Mouse (Mus musculus) stomach, embryonic 15.5 days (tissue): ENCODE data around the gene Zbtb44. TPM values are rescaled to one million over a fixed set of nuclear protein-coding genes. Genes with fewer than 3 reads are reported as not detected.

Experiments
- ATAC-seq: fragments of 200-750 bp; cut with Nextera tagmentation; 2 replicates; pipeline ENCODE4 v1.8.0; 2017; ENCODE audit warnings: low read depth, moderate number of reproducible peaks, moderate TSS enrichment; ENCODE audit not compliant: insufficient read depth, low FRiP score
- H3K27ac ChIP-seq: fragments of 300-500 bp; sonication (generic); 2 replicates; pipeline ENCODE4 v1.5.1; 2015; ENCODE audit warnings: mild to moderate bottlenecking, inconsistent platforms
- H3K27me3 ChIP-seq: fragments of 300-500 bp; sonication (generic); replicated peaks from 2 replicates; pipeline ENCODE4 v1.6.1; 2015; ENCODE audit warnings: inconsistent platforms
- H3K36me3 ChIP-seq: fragments of 300-500 bp; sonication (generic); 2 replicates; pipeline ENCODE4 v1.6.1; 2015; ENCODE audit warnings: inconsistent platforms
- H3K4me1 ChIP-seq: fragments of 300-500 bp; sonication (generic); 2 replicates; pipeline ENCODE4 v1.6.1; 2015; ENCODE audit warnings: inconsistent platforms
- H3K4me2 ChIP-seq: fragments of 300-500 bp; sonication (generic); 2 replicates; pipeline ENCODE4 v1.6.1; 2015; ENCODE audit warnings: mild to moderate bottlenecking, inconsistent platforms
- H3K4me3 ChIP-seq: fragments of 300-500 bp; sonication (generic); replicated peaks from 2 replicates; pipeline ENCODE4 v1.5.1; 2015; ENCODE audit warnings: inconsistent platforms
- H3K9ac ChIP-seq: fragments of 300-500 bp; sonication (generic); 2 replicates; pipeline ENCODE4 v1.6.1; 2015; ENCODE audit warnings: inconsistent platforms
- H3K9me3 ChIP-seq: fragments of 300-500 bp; sonication (generic); 2 replicates; pipeline ENCODE4 v1.6.1; 2016; ENCODE audit warnings: inconsistent platforms
- WGBS: fragments of 180-500 bp; shearing (Covaris S2); methylation state at CpG from one replicate; pipeline ENCODE4 v1.1.7; 2015; 5-methylcytosine and 5-hydroxymethylcytosine counted together
- polyA plus RNA-seq: library from polyadenylated mRNA; unstranded; fragments of >200 nt; fragmentation: Nextera tagmentation; extraction: Ambion mirVana; gene quantifications from 2 replicates; pipeline ENCODE4 v1.2.1, GENCODE M21; 2015

Gene Zbtb44
- polyA plus RNA-seq, 1 experiment from 2014 or later = 8.9 TPM

- H3K4me1 ChIP-seq = no peaks in the 10 kb centered on the region
Measured at GRCm38 (mm10) chr9:31089541-31089940, 59.1 kb downstream of the Zbtb44 start.

GRCm38 (mm10) chr9:31090081-31091023 is 59.9 kb downstream of the Zbtb44 start:
- WGBS = 73% methylated on average over 29 of the region's 29 CpGs
- Histone ChIP-seq H3K27me3 (no peaks in the 10 kb centered on the region), H3K4me1 (no peaks in the 10 kb centered on the region), H3K9me3 (no peaks in the 10 kb centered on the region), H3K4me2 (no peak overlapping the region), H3K36me3 (no peaks in the 10 kb centered on the region), H3K4me3 (no peak overlapping the region), H3K9ac (no peak overlapping the region), H3K27ac (no peak overlapping the region)
- no peak for ATAC-seq

More at GRCm38 (mm10) chr9:31089541-31089940, 59.1 kb downstream of the Zbtb44 start:
- H3K9ac ChIP-seq = no peak overlapping the region
- H3K27ac ChIP-seq = no peak overlapping the region
- H3K36me3 ChIP-seq = no peaks in the 10 kb centered on the region
- no peaks in the 10 kb centered on the region for H3K9me3 ChIP-seq
- ATAC-seq = no peak
- H3K27me3 ChIP-seq = no peaks in the 10 kb centered on the region
- H3K4me3 ChIP-seq = no peak overlapping the region
- no peak overlapping the region for H3K4me2 ChIP-seq
- 88% methylated on average over 9 of the region's 9 CpGs for WGBS

- ATAC-seq = no peak
- WGBS = 93% methylated on average over 10 of the region's 10 CpGs
- no peak overlapping the region for H3K9ac ChIP-seq
- no peak overlapping the region for H3K4me2 ChIP-seq
- H3K36me3 ChIP-seq = no peaks in the 10 kb centered on the region
- H3K4me1 ChIP-seq = no peaks in the 10 kb centered on the region
- H3K9me3 ChIP-seq = no peaks in the 10 kb centered on the region
- no peak overlapping the region for H3K27ac ChIP-seq
- no peaks in the 10 kb centered on the region for H3K27me3 ChIP-seq
- no peak overlapping the region for H3K4me3 ChIP-seq
Measured at GRCm38 (mm10) chr9:31091162-31091581, 60.7 kb downstream of the Zbtb44 start.

GRCm38 (mm10) chr9:31092111-31092832 is 61.8 kb downstream of the Zbtb44 start:
- Histone ChIP-seq H3K4me1 (no peaks in the 10 kb centered on the region), H3K4me3 (no peak overlapping the region), H3K9ac (no peak overlapping the region), H3K9me3 (no peaks in the 10 kb centered on the region), H3K27me3 (no peaks in the 10 kb centered on the region), H3K36me3 (no peaks in the 10 kb centered on the region), H3K27ac (no peak overlapping the region), H3K4me2 (no peak overlapping the region)
- WGBS = 85% methylated on average over 18 of the region's 18 CpGs
- no peak for ATAC-seq

- no peaks in the 10 kb centered on the region for H3K4me1 ChIP-seq
- H3K27ac ChIP-seq = no peak overlapping the region
- ATAC-seq = no peak
- H3K4me2 ChIP-seq = no peak overlapping the region
- H3K27me3 ChIP-seq = no peaks in the 10 kb centered on the region
- H3K9ac ChIP-seq = no peak overlapping the region
- WGBS = 92% methylated on average over 10 of the region's 10 CpGs
- H3K9me3 ChIP-seq = no peaks in the 10 kb centered on the region
- no peak overlapping the region for H3K4me3 ChIP-seq
- H3K36me3 ChIP-seq = no peaks in the 10 kb centered on the region
Measured at GRCm38 (mm10) chr9:31092833-31093195, 62.4 kb downstream of the Zbtb44 start.

- ATAC-seq = no peak
- H3K4me3 ChIP-seq = no peak overlapping the region
- no peak overlapping the region for H3K4me2 ChIP-seq
- no peaks in the 10 kb centered on the region for H3K4me1 ChIP-seq
- no peak overlapping the region for H3K9ac ChIP-seq
- WGBS = 77% methylated on average over 20 of the region's 20 CpGs
- H3K36me3 ChIP-seq = peaks cover 5% of the 10 kb centered on the region; the same call in 1 of the 2 replicates
- H3K27ac ChIP-seq = no peak overlapping the region
- H3K27me3 ChIP-seq = no peaks in the 10 kb centered on the region
- H3K9me3 ChIP-seq = no peaks in the 10 kb centered on the region
Measured at GRCm38 (mm10) chr9:31097088-31098082, 66.9 kb downstream of the Zbtb44 start.

- peaks cover 5% of the 10 kb centered on the region; the same call in 1 of the 2 replicates for H3K36me3 ChIP-seq
- ATAC-seq = no peak
- H3K4me3 ChIP-seq = no peak overlapping the region
- H3K4me2 ChIP-seq = no peak overlapping the region
- no peaks in the 10 kb centered on the region for H3K4me1 ChIP-seq
- H3K9me3 ChIP-seq = no peaks in the 10 kb centered on the region
- no peak overlapping the region for H3K27ac ChIP-seq
- H3K9ac ChIP-seq = no peak overlapping the region
- 82% methylated on average over 6 of the region's 6 CpGs for WGBS
- H3K27me3 ChIP-seq = no peaks in the 10 kb centered on the region
Measured at GRCm38 (mm10) chr9:31098118-31098517, 67.7 kb downstream of the Zbtb44 start.

- Histone ChIP-seq H3K9ac (no peak overlapping the region), H3K4me3 (no peak overlapping the region), H3K36me3 (no peaks in the 10 kb centered on the region), H3K27ac (no peak overlapping the region), H3K4me2 (no peak overlapping the region), H3K4me1 (no peaks in the 10 kb centered on the region), H3K27me3 (no peaks in the 10 kb centered on the region), H3K9me3 (no peaks in the 10 kb centered on the region)
- 81% methylated on average over 8 of the region's 8 CpGs for WGBS
- ATAC-seq = no peak
Measured at GRCm38 (mm10) chr9:31108464-31108863, 78.0 kb downstream of the Zbtb44 start.

- Histone ChIP-seq H3K27ac (no peak overlapping the region), H3K9me3 (no peaks in the 10 kb centered on the region), H3K4me2 (no peak overlapping the region), H3K36me3 (no peaks in the 10 kb centered on the region), H3K27me3 (no peaks in the 10 kb centered on the region), H3K4me1 (peaks cover 9% of the 10 kb centered on the region; the same call in 1 of the 2 replicates), H3K9ac (no peak overlapping the region), H3K4me3 (no peak overlapping the region)
- no peak for ATAC-seq
Measured at GRCm38 (mm10) chr9:31115586-31115985, 85.1 kb downstream of the Zbtb44 start.

GRCm38 (mm10) chr9:31117088-31117487 is 86.6 kb downstream of the Zbtb44 start:
- no peak overlapping the region for H3K27ac ChIP-seq
- H3K9ac ChIP-seq = no peak overlapping the region
- 83% methylated on average over 11 of the region's 11 CpGs for WGBS
- ATAC-seq = no peak
- no peak overlapping the region for H3K4me2 ChIP-seq
- no peak overlapping the region for H3K4me3 ChIP-seq
- no peaks in the 10 kb centered on the region for H3K36me3 ChIP-seq
- H3K27me3 ChIP-seq = no peaks in the 10 kb centered on the region
- peaks cover 12% of the 10 kb centered on the region for H3K4me1 ChIP-seq
- no peaks in the 10 kb centered on the region for H3K9me3 ChIP-seq

- no peak overlapping the region for H3K9ac ChIP-seq
- no peak overlapping the region for H3K4me3 ChIP-seq
- no peaks in the 10 kb centered on the region for H3K9me3 ChIP-seq
- no peak overlapping the region for H3K27ac ChIP-seq
- H3K4me1 ChIP-seq = peaks cover 12% of the 10 kb centered on the region
- no peaks in the 10 kb centered on the region for H3K27me3 ChIP-seq
- no peak for ATAC-seq
- no peak overlapping the region for H3K4me2 ChIP-seq
- no peaks in the 10 kb centered on the region for H3K36me3 ChIP-seq
- WGBS = 74% methylated on average over 6 of the region's 6 CpGs
Measured at GRCm38 (mm10) chr9:31117488-31117887, 87.0 kb downstream of the Zbtb44 start.
